Mouse (Mus musculus): ENCODE measurements around the gene Nkapl.
A peak's percentile ranks its signal among the peaks of the same experiment; 100 is the strongest.
"Not testable (repeated sequence)": the region's sequence is repeated elsewhere in the genome, so short reads cannot be mapped to it uniquely, and the experiment has no call there.

Nkapl gene

DNA sequence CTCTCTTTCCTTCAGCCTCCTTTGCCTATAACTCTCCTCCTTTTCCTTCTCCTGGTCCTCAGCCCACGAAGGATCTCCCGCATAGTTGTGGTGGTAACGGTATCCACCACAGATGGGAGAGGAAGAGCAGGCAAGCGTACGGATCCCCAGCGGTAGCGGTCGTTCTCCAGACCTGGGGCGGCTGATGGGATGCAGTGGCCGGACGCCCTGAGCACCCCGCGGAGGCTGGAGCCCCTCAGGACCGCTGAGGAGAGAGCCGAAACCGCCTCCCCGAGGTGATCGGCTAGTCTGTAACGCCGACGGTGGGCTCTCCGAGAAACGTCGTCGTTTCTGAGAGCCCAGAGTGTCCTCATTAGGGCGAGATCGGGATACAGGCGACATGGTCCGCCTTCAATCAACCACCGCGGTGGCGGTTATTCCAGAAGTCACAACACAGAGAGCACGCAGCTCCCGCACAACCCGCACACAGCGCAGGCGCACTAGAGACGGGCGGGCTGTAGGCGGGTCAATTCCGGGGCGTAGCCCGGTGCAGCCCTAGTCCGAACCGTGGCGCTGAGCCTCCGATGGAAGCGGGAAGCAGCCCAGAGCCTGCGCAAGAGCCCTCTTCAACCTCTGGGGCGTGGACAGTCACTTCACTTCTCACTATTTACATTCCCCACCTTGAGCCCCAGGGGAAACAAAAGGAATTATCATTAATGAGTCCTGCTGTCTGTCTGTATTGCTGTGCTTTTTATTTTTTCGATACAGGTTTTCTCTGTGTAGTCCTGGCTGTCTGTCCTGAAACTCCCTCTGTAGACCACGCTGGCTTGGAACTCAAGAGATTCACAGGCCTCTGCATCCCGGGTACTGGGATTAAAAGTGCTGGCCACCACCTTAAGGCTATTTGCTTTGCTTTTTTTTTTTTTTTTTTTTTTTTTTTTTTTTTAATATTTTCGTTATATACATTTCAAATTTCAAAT, at the start of gene Nkapl:
Gene Nkapl, minus strand, starts transcription at position 449 of the 959 bp plus-strand sequence.
- peak; percentile 89 for DNase-seq

DNA sequence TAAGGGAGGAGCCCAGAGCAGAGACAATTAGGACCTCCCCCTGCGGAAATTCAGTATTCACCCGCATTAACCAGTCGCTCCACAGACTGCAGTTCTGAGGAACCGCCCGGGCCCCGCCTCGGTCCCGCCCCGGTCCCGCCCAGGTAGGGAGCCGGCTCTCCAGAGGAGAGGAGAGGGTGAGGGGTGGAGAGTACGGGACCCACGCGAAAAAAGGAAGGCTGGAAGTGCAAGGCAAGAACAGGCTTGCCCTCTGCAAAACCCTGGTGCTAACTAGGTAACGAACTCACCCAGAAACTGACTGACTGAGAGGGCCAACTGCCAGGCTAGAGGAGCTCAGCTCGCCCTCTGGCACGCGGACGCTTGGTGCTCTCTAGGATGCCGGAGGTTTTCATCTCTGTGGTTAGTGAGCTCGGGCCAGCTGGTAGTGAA, 37.9 kb upstream of the Nkapl start:
- peak; percentile 84 for DNase-seq

DNA sequence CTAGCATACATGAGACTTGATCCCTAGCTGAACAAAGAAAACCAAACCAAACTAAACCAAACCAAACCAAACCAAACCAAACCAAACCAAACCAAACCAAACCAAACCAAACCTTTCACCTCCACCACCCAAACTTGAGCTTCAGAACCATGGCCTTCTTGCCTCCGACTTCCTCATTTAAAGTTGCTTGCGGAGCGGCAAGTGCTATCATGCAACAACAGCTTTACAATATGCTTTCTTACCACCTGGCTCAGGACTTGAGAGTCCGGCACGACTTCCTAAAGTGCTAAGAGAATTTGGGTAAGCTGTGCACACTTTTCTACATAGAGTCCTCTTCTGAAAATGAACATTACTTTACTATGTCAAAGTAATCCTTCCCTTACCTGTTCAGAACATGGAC, 34.0 kb upstream of the Nkapl start:
- DNase-seq = no peak

DNA sequence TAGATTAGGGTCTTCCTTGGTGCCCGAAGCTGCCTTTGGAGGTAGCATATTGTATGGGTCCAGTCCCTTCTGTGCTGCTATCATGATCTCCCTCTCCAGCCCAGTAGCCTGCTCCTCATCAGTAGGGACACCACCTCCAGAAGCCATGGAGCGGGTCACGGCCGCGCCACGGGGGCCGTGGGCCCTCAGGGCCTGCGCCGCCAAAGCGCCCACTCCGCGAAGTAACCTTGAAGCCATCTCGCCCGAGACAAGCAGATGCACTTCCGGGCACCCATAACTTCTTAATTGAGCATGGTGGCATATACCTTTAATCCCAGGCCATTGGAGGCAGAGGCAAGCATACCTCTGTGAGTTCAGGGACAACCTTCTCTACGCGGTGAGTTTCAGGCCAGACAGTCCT, 32.9 kb upstream of the Nkapl start, which contains the start of gene Gm11273:
Gene Gm11273, minus strand, starts transcription at position 237 of the 400 bp plus-strand sequence.
- not testable (repeated sequence) for DNase-seq

DNA sequence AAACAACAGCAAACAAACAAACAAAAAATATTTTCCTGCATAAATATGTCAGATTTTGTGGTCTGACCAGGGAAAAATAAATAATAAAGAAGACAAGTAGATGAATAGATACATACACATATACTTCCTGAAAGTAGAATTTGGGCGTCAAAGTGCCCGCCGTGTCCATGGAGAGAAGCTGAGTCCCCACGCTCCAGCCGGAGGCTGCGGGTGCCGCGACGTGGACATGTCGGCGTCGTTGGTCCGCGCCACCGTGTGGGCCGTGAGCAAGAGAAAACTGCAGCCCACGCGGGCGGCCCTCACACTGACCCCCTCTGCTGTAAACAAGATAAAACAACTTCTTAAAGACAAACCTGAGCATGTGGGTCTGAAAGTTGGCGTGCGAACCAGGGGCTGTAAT, 26.8 kb upstream of the Nkapl start, which contains the start of gene AK157302:
Gene AK157302, plus strand, starts transcription at position 144 of the 400 bp plus-strand sequence.
- peak; percentile 13 for DNase-seq

DNA sequence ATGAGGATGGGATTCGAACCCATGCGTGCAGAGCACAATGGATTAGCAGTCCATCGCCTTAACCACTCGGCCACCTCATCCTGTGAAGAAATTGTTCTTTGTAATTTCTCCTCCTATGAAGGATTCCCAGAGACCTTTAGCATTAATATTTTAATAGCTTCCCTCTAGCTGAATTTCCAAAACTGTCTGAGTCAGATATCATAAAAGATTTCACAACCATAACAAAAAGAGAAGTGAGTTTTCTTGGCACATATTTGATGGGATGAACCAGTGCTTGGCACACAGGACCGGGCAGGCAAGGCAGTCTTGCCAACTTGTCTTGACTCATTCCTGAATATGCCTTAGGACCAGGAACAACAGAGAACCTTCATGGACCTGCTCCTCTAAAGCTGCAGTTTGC, 24.5 kb upstream of the Nkapl start:
- DNase-seq = no peak

DNA sequence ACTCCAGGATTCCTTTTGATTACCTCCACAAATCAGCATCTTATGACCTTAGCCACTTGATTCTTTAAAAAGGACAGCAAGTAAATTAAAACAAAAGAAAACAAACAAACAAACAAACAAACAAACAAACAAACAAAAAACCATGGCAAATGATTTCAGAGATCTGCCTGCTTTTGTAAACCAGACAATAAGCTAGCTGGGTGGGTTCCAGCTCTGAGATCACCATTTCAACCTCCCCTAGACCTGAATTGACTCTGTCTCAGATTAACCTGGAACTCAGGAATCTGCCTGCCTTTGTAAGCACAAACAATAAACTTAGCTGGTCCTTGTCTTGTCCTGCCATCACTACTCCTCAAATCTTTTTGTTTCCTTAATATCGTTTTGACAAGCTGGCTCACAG, 18.6 kb upstream of the Nkapl start:
- no peak for DNase-seq

DNA sequence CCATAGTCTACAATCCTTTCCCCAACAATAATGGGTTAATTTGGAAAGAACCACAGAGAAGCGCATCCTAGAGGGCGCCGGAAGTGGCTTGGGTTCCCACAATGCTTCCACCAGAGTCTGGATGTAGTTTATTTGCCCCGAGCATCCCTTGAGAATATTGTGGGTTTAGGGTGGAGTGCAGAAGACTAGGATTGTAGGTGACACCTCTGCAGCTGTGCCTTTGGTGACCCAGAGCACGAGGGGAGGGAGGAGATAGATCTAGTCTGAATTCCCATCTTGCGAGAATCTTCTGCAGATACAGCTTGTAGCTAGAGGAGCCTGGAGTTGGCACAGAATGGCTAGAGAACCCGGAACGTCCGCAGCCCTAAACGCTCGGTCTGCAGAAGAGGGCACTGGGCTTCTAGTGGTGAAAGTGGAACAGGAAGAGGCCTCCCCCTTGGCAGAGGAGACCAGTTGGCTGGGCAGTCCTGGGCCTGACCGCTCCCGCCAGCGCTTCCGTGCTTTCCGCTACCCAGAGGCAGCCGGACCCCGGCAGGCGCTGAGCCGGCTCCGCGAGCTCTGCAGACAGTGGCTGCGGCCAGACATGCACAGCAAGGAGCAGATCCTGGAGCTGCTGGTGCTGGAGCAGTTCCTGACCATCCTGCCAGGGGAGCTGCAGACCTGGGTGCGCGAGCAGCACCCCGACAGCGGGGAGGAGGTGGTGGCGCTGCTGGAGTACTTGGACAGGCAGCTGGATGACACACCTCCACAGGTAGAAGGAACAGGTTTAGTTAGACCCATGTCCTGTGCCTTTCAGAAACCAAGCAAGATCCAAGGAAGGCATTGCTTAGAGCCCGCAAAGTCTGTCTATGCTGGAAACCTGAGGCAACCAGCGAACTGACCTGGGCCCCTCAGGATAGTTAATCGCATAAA, 10.7 kb upstream of the Nkapl start, which contains the start of the genes Zkscan4 and Gm10065:
Gene Zkscan4, plus strand, starts transcription at position 149 of the 912 bp plus-strand sequence.
Gene Gm10065, minus strand, starts transcription at position 683 of the 912 bp plus-strand sequence.
- DNase-seq = peak; percentile 81

DNA sequence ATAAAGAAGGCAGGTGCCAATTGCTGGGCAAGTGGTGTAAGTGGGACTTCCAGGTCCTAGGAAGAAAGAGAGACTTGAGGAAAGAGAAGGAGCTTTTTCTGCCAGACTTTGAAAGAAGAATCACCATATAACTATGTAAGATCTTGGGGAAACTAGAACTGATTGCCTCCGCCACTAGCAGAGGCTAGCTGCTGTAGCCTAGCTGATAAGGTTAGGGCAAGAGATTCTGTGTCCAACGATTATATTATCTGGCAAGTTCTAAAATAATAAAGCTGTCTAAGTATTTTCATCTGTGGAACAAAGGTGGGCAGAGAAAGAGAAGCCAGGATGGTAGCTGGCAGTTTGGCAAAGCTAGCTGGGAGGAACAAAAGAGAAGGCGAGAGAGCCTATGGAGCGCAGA, 4.1 kb upstream of the Nkapl start:
- no peak for DNase-seq

DNA sequence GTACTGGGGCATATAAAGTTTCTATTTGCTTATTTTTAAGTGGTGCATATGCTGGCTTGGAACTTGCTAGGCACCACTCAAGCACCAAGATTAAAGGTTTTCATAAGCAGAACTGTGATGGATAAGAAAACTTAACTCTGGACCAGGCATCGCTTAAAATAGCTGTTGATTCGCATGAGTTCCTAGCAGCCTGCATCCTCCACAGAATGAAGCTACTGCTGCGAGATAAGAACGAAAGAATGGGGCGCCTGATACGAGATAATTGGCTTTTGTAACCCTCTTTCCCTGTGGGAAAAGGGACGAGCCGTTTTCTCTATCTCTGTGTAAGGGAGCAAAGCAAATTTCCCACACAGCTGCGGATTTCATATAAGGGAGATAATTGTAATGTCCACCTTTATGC, 788 bp upstream of the Nkapl start:
- no peak for DNase-seq

DNA sequence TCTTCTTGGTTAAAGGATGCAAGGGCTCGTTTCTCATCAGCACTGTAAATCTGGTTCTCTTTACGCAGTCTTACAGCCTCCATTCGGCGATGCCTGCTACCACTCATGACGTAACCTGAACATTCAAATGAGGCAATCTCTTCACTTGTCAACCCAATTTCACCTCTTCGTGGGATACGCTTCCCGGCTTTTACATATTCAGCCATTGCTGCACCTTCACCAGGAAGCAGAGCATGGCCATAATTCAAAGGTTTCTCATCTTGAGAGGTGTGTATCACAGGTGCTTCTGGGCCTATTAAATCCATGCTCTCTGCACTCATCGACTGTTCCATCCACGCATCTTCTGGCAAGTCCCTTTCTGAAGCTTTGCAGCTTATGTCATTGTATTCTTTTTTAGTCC, 973 bp downstream of the Nkapl start:
- DNase-seq = no peak

DNA sequence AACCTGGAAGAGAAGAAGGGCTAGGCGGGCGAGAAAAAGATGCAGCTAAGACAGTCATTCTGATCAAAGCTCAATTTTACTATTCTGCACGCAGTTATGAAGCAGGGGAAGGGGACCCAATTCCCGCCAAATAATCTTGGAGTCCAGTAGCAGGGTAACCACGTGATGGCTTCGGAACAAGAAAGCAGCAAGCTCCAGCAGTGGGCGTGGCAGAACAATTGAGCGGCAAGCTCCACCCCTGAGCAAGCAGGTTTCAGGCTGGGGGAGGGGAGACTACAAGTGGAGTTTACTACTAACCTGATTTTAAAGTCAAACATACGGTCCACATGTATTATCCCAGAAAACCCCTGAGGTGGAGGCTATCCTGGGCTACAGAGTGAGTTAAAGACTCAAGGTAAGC, 5.8 kb downstream of the Nkapl start:
- DNase-seq = not testable (repeated sequence)

DNA sequence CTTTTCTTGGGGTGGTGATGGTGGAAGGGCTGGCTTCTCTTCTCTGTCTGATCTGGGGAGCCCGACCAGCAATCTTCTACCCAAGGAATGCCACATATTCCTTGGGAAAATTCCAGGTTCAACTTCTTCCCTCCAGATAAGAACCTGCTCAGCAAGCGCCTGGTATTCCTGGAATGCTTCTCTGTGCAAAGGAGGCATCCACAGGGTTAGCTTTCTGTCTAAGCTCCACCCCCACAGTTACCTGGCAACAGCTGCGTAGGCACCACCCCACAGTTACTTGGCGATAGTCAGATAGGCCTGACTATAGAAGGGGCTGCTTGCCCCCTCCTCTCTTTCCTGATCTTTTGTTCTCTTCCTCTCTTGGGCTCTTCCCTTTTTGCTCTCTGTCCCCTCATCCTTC, 12.0 kb downstream of the Nkapl start:
- no peak for DNase-seq

DNA sequence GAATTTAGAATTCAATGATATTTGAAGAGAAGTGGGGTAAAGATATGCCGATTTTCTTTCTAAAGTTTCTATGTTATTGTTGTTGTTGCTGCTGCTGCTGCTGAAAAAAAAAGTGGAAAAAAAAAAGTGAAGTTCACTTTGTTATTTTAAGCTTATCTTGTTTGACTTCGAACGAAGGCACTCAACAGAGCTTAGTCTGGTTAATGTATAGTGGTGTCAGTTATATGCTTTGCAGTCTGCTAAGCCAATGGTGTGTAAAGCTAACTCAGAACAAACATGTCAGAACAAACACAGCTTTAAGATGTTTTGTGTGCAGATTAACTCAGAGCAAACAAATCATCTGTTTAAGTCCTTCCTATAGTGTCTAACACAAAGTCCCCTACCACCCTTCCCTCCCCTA, 14.2 kb downstream of the Nkapl start:
- DNase-seq = no peak

DNA sequence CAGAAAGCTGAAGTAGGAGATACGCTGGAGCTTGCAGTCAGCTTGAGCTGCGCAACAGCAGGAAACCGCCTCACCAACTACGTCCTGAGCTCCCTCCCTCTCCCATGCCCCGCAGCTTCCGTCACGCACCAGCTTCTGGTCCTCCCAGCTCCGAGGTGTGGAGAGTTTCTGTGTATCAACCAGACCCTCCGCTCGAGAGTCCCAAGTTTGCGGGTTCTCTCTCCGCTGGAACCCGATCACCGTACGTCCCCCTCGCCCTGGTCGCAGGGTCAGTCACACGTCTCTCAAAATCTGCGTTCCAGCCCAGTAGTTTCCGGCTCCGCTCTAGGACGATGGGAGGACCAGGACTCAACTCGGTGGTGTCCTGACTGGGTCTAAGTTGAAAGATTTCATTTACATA, 14.9 kb downstream of the Nkapl start, which contains the start of gene Zscan26:
Gene Zscan26, minus strand, starts transcription at position 282 of the 400 bp plus-strand sequence.
- DNase-seq = peak; percentile 82

DNA sequence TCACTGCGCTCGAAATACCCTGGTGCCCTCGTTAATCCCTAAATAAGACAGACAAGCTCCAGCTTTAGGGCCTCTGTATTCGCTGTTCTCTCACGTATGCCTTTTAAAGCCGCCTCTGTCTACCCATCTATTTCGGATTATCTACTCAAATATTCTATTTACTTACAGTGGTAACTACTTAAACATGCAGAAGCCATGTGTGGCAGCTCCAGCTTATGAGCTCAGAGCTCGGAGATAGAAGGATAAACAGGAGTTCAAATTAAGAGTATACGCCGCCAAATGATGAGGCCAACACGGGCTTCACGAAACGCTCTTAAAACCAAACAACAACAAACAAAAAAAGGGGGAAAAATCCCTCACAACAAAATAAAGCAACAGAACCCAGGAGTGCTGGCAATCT, 15.3 kb downstream of the Nkapl start:
- no peak for DNase-seq

DNA sequence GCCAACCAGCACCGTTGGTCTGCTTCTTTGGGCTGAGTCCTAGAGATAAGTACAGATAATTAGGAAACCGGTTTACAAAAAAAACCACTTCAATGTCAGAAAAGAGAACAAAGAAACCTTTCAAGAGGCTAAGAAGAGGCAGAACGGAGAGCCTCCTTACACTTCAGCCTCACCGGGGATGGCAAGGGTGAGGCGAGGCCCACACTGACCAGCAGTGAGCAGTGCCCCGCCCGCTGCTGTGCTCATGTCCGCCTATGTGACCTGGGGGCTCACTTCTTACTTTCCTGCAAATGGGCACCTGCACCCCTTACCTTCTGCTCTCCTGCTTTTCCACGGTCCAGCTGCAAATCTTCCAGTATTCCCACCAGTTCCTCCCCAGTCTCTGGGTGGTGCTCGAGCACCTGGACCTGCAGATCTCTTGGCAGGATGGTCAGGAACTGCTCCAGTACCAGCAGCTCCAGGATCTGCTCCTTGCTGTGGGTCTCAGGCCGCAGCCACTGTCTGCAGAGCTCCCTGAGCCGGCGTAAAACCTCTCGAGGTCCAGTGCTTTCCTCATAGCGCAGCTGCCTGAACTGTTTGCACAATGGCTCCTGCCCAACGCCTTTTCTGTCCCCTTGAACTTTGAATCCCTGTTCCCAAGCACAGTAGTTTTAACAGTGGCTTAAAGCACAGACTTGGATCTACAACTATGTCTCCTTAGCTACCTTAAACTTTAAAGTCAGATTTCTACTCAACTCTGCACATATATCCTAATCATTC, 20.3 kb downstream of the Nkapl start:
- DNase-seq = no peak

DNA sequence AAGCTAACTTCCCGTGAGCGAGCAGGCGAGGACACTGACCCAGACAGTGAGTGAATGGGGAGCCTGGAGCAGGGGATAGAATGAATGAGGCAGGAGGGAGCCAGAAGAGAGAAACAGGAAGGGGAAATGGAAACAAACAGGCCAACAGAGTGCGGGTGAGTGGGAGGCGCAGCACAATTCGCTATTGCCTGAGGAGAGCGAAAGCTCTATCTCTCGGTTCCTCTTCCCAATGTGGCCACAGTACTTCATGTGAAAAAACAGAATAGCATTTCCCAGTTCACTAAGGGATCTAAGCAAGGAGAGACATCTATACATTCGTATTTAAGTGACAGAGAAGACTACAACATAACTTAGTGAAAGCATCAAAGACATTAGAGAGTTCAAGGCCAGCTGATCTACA, 21.5 kb downstream of the Nkapl start:
- DNase-seq = no peak

DNA sequence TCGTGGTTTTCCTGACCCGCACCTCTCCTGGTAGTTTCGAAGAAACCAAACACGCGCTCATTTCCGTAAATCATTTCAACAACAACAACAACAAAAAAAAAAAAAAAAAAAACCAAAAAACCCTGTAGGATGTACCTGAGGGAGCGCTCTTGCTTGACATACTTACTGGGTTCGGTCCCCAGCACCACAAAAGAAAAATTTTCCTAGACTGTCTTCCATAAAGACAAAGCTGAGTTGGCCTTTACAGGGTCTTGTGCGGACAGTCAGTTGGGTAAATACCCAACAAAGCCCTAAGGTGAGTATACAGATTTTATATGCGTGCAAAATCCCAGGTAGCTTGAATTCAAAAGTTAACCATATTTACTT, 27.1 kb downstream of the Nkapl start:
- no peak for DNase-seq

DNA sequence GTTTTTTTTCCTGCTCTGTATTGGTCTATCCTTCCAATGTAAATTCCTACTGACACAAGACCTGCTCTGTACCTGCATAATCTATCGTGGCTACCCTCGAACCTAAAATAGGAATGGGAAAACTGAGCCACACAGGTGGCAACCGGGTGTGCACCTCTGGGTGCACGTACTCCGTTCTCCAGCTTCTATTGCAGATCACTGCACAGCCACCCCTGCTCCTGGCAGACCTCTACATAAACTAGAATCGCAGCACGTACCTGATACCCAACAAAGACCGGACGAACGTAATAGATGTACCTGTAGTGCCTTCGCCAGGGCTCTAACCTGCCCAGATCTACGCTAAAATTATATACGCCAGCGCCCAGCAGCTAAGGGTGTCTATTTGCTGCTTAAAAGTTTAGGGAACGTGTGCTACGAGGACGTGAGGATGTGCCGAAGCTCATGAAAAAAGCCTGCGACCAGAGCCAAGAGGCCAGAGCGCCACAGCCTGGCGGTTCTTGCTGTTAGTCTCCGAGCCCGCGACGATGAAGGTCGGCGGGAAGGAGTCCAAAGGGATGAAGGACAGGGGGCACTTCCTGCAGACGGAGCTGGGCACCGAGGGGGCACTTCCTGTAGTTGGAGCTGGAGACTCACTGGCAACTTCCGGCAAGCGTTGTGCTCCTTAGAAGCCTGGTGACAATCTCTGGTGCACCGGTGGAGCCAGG, 27.7 kb downstream of the Nkapl start, which contains the start of gene Pgbd1:
Gene Pgbd1, minus strand, starts transcription at position 556 of the 704 bp plus-strand sequence.
- DNase-seq = peak; percentile 88

DNA sequence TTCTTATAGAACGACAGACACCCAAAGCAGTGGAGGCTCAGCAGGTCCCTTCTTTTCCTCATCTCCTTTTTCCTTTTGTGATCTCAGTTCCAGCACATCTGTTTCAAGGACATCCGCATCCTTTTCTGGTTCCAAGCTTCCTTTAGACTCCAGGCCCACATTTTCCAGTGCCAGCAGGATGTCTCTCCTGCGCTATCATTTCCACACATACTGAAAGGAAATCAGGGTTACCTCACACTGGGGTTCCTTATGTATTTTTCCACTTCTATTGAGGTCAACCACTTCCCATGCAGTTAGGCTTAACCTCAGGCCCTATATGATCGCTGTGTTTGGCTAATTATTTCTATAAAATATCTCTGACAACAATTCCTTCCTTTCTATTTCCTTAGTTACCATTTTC, 32.8 kb downstream of the Nkapl start:
- no peak for DNase-seq

DNA sequence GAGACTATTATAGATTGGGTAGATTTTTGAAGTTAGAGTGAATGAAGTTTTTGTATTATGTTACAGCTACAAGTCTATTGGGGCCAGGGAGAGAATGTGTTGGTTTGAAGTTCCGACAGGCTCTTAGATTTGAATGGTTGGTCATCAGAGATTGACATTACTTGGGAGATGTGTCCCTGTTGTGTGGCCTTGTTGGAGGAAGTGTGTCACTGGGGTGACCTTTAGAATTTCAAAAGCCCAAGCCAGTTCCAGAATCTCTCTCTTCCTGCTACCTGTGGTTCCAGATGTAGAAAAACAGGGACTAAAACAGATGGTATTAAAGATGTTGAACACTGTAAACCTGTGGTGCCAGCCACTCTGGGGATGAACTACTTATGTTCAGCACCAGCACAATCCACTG, 40.7 kb downstream of the Nkapl start:
- no peak for DNase-seq

Data from cerebellum, adult 9-11 months (tissue).